Mouse (Mus musculus) hindbrain, postnatal 0 days (tissue): ENCODE results near the gene Cavin1. TPM values are rescaled to one million over a fixed set of nuclear protein-coding genes. Genes with fewer than 3 reads are reported as not detected.

Source experiments
- ATAC-seq: fragments of 200-750 bp; cut with Nextera tagmentation; 2 replicates; pipeline ENCODE4 v1.8.0; 2017; ENCODE audit warnings: mild to moderate bottlenecking, moderate TSS enrichment, moderate library complexity
- DNase-seq: peaks from one replicate; pipeline ENCODE4 v3.0.0-alpha.2; 2015; ENCODE audit warnings: low spot score
- H3K27ac ChIP-seq: fragments of 300-500 bp; sonication (generic); 2 replicates; pipeline ENCODE4 v1.5.1; 2014; ENCODE audit warnings: mild to moderate bottlenecking
- H3K27me3 ChIP-seq: fragments of 300-500 bp; sonication (generic); 2 replicates; pipeline ENCODE4 v1.6.1; 2014; ENCODE audit warnings: low read length, mixed read lengths; ENCODE audit not compliant: insufficient read depth
- H3K36me3 ChIP-seq: fragments of 300-500 bp; sonication (generic); 2 replicates; pipeline ENCODE4 v1.6.1; 2014; ENCODE audit warnings: low read length, mixed read lengths; ENCODE audit not compliant: insufficient read depth
- H3K4me1 ChIP-seq: fragments of 300-500 bp; sonication (generic); 2 replicates; pipeline ENCODE4 v1.6.1; 2014; ENCODE audit warnings: antibody characterized with exemption, low read length, mixed read lengths; ENCODE audit not compliant: insufficient read depth
- H3K4me2 ChIP-seq: fragments of 300-500 bp; sonication (generic); 2 replicates; pipeline ENCODE4 v1.6.1; 2014; ENCODE audit warnings: low read depth, mild to moderate bottlenecking, low read length, moderate library complexity, mixed read lengths
- H3K4me3 ChIP-seq: fragments of 300-500 bp; sonication (generic); 2 replicates; pipeline ENCODE4 v1.5.1; 2014; ENCODE audit warnings: low read length
- H3K9ac ChIP-seq: fragments of 300-500 bp; sonication (generic); replicated peaks from 2 replicates; pipeline ENCODE4 v1.6.1; 2014; ENCODE audit warnings: mild to moderate bottlenecking, low read length, moderate library complexity, mixed read lengths
- H3K9me3 ChIP-seq: fragments of 300-500 bp; sonication (generic); 2 replicates; pipeline ENCODE4 v1.6.1; 2016; ENCODE audit warnings: low read length, mixed read lengths
- CTCF ChIP-seq: IDR thresholded peaks from 2 replicates; pipeline ENCODE4 v1.5.1; 2016; ENCODE audit warnings: antibody characterized with exemption, control low read depth, low read depth
- WGBS: fragments of 180-500 bp; shearing (Covaris S2); extraction: QIAGEN DNeasy Blood & Tissue Kit; methylation state at CpG from one replicate; pipeline ENCODE4 v1.1.7; 2014; 5-methylcytosine and 5-hydroxymethylcytosine counted together
- polyA plus RNA-seq: library from polyadenylated mRNA; unstranded; fragments of >200 nt; fragmentation: Nextera tagmentation; extraction: Ambion mirVana; gene quantifications from 2 replicates; pipeline ENCODE4 v1.2.1, GENCODE M21; 2015
- total RNA-seq: library from RNA; depleted of rRNA; stranded (reverse); fragments of >200 nt; gene quantifications from 2 replicates; pipeline ENCODE4 v1.2.3, GENCODE M21; 2014

Cavin1 gene
- total and polyA plus RNA-seq, 2 experiments from 2014 or later: 19.7 to 50.2 TPM

DNA sequence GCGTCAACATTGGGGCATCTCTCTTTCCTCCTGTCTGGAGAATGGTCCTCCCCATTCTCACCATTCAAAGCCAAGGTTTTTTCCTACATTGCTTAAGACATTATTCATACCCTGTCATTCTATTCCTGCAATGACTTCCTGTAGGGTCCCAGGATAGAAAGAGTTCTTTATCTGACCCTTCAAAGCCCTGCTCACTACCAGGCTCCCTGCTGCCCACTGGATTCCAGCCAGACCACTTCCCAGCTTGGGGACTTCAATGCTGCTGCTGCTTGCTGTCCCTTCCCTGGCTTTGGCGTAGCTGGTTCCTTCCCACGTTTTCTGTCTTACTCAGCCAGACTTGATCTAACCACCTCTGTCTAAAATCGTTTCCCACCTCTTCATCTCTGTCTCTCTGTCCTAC, 23.8 kb downstream of the Cavin1 start:
- H3K27me3 ChIP-seq: no peaks in the 10 kb centered on the region
- H3K4me2 ChIP-seq: no peak overlapping the region
- 0 out of 2 replicates have a peak overlapping the region, but pooled peaks have one; percentile 36 for H3K27ac ChIP-seq
- no peak overlapping the region for H3K9ac ChIP-seq
- peaks cover 5% of the 10 kb centered on the region; the same call in 1 of the 2 replicates for H3K9me3 ChIP-seq
- no peaks in the 10 kb centered on the region for H3K4me1 ChIP-seq
- no peaks in the 10 kb centered on the region for H3K36me3 ChIP-seq
- WGBS: 21% methylated on average over 4 of the region's 4 CpGs
- TF ChIP-seq CTCF: no peak
- ATAC-seq (peak; percentile 82), DNase-seq (peak; percentile 74)
- no peak overlapping the region for H3K4me3 ChIP-seq

DNA sequence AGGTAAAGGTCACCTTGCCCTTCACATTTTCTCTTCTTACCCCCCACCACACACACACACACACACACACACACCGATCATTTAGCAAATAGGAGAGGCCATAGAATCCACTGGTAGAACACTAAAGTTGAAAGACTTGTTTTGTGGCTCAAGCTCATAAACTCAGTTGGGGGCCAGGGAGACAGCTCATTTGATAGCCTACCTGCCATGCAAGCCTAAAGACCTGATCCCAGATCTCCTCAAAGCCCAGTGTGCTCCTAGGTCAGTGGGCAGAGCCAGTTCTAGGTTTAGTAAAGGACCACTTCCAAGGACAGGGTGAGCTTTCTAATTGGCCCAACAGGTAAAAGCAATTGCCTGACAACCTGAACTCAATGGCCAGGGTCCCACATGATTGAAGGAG, 28.3 kb downstream of the Cavin1 start:
- TF ChIP-seq CTCF: no peak
- no peaks in the 10 kb centered on the region for H3K4me1 ChIP-seq
- no peaks in the 10 kb centered on the region for H3K36me3 ChIP-seq
- DNase-seq: no peak
- H3K4me3 ChIP-seq: no peak overlapping the region
- H3K9me3 ChIP-seq: peaks cover 5% of the 10 kb centered on the region; the same call in 1 of the 2 replicates
- no peaks in the 10 kb centered on the region for H3K27me3 ChIP-seq
- H3K4me2 ChIP-seq: no peak overlapping the region
- H3K27ac ChIP-seq: no peak overlapping the region
- WGBS: 89% methylated on average over 1 of the region's 1 CpGs
- ATAC-seq: no peak
- no peak overlapping the region for H3K9ac ChIP-seq

DNA sequence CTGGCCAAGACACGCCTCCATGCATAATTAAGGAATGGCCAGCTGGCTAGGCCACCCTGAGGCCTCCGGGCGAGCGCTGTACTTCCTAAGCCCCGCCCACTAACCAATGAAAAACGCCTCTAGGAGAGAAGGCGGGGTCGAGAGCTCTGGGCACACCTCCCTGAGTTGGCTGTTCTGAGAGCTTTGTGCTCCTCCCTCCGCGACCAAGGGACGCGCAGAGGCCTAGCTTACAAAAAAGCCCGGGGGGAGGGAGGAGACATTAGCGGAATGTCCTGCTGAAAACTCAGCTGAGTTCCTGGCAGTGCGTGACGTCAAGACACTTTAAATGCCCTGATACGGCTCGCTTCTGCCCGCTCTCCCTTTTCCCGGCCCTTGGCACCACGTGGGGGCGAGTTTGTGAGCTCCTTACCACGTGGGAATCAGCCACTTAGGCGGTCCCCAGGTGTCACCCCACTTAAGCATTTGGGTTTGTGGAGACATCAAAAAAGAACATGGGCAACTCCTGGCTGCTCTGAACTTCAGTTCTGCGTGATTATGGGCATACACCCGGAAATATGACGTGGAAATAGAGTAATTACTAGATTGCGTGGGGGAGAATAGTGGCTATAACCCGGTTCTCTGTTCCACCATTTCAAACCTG, 31.1 kb downstream of the Cavin1 start, which contains the start of gene Stat3:
Stat3 (minus strand) TSS at position 29 of the 640 bp plus-strand sequence.
- WGBS: under 1% methylated on average over 29 of the region's 29 CpGs
- Histone ChIP-seq H3K27ac (peak within 1 kb of the TSS; percentile 89), H3K36me3 (no peaks in the 10 kb centered on the region), H3K9me3 (no peaks in the 10 kb centered on the region), H3K4me2 (peak within 1 kb of the TSS; percentile 72), H3K9ac (peak within 1 kb of the TSS; percentile 93), H3K4me3 (peak within 1 kb of the TSS; percentile 94), H3K4me1 (no peaks in the 10 kb centered on the region), H3K27me3 (no peaks in the 10 kb centered on the region)
- DNase-seq (peak; percentile 100), ATAC-seq (peak; percentile 100)
- no peak for TF ChIP-seq CTCF

DNA sequence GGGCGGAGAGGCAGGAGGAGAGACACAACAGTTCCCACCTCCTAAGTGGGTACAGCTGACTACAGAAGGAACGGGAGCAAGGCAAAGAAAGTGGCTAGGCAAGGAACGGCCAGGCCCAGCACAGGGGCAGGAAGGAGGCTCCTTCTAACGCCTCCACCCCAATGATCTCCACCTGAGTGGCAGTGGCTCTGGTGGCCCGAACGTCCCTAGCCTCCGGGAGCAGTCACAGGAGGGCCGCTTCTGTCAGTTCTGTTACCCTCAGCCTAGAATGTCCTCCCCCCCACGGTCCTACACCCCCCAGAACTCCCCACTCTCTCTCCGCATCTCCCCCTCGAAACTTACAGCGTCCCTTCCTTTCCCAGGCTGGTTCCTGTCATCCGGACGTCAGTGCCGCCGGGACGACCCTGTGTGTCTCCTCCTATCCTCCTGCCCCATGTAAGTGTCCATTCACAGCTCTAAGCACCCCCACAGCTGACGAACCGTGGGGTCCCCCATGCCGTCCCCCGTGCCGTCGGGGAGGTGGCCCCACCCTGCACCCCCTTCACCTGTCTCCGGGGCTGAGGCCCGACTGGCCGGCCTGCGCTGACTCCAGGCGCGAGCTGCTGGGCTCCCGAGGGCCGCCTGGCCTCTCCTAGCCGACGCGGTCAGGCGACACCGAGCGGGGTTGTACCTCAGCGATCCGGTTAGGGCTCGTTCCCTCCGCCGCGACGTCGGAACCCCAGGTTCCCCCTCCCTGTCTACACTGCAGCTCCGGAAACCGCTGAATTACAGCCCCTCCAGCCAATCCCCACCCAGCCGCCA, 31.8 kb downstream of the Cavin1 start:
- Histone ChIP-seq H3K27ac (peak overlapping the region; percentile 89), H3K4me1 (no peaks in the 10 kb centered on the region), H3K36me3 (no peaks in the 10 kb centered on the region), H3K4me2 (peak overlapping the region; percentile 72), H3K4me3 (peak overlapping the region; percentile 94), H3K27me3 (no peaks in the 10 kb centered on the region), H3K9me3 (no peaks in the 10 kb centered on the region), H3K9ac (peak overlapping the region; percentile 93)
- no peak for TF ChIP-seq CTCF
- DNase-seq (peak; percentile 24), ATAC-seq (peak; percentile 60)
- 2% methylated on average over 41 of the region's 48 CpGs for WGBS

DNA sequence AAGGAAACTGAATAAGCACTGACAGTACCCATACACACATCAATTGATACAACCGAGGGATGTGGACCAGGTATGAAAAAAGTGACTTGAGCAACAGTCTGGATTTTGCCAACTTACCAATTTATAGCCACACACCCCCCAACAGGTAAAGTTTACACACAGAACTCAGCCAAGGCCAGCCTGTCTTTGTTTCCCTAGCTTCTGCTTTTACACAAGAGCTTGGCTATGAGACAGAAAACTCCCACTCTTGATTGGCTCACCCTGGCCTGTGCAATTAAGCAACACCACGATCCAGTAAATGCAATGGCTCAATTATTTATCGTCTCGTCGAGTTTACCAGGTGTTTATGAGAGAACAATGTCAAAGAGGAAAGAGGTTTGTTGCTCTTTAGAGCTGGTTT, 32.6 kb downstream of the Cavin1 start:
- peak overlapping the region; percentile 94 for H3K4me3 ChIP-seq
- no peaks in the 10 kb centered on the region for H3K4me1 ChIP-seq
- H3K27me3 ChIP-seq: no peaks in the 10 kb centered on the region
- 15% methylated on average over 5 of the region's 5 CpGs for WGBS
- ATAC-seq (no peak), DNase-seq (peak; percentile 13)
- no peak overlapping the region for H3K9ac ChIP-seq
- no peak for TF ChIP-seq CTCF
- H3K36me3 ChIP-seq: no peaks in the 10 kb centered on the region
- no peaks in the 10 kb centered on the region for H3K9me3 ChIP-seq
- H3K4me2 ChIP-seq: peak overlapping the region; percentile 72
- no peak overlapping the region for H3K27ac ChIP-seq

DNA sequence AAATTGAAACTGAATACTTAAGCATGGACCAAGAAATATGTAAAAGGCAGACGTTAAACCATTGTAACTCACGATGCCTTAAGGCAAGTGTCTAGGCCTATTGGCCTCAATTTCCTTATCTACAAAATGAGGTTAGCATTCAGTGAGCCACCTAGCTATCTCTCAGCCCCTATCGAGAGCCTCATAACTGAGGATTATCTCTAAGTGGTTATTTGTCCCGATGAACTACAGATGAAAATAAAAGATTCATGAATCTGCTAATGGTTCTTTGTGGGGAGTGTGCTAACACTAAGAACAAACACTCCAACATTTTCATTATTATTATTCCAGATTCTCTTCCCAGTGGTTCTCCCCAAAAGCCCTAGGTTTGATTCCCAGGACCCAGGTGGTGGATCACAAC, 33.4 kb downstream of the Cavin1 start:
- DNase-seq: no peak
- 69% methylated on average over 4 of the region's 4 CpGs for WGBS
- no peaks in the 10 kb centered on the region for H3K27me3 ChIP-seq
- H3K27ac ChIP-seq: no peak overlapping the region
- no peak overlapping the region for H3K9ac ChIP-seq
- no peak for ATAC-seq
- H3K4me3 ChIP-seq: 0 out of 2 replicates have a peak overlapping the region, but pooled peaks have one; percentile 94
- H3K36me3 ChIP-seq: no peaks in the 10 kb centered on the region
- peak overlapping the region; percentile 72 for H3K4me2 ChIP-seq
- no peaks in the 10 kb centered on the region for H3K4me1 ChIP-seq
- no peak for TF ChIP-seq CTCF
- no peaks in the 10 kb centered on the region for H3K9me3 ChIP-seq
